Mouse (Mus musculus): ENCODE measurements at regions not wholly inside any gene's neighbourhood (a gene's known extent, or its start where the extent isn't known, plus 50 kb on each side); places are given as distances from the start of the nearest gene placed in this dataset.

DNA sequence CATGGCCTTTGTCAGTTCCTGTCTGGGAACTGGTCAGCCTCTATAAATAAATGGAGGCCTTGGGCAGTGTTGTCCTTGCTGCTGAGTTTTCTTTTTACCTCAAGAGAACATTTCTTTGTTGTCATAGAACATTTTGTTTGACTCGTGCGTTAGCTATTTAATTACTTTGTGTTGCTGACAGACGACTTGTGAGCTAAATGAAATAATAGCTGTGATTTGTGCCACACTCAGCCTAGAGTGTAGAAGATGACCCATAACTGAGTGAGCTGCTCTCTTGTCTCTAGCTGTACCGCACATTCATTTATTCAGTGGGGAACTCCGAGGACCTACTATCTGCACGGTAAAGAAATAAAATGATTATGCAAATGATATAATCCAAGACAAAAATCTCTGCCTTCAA, 263.1 kb upstream of the Atp2b1 start:
- no peak overlapping the region for H3K9ac ChIP-seq
- H3K9me3 ChIP-seq: no peaks in the 10 kb centered on the region
- H3K4me3 ChIP-seq: no peak overlapping the region
- no peak overlapping the region for H3K4me2 ChIP-seq (replicated peaks)
- no peaks in the 10 kb centered on the region for H3K36me3 ChIP-seq
- no peaks in the 10 kb centered on the region for H3K4me1 ChIP-seq
- no peaks in the 10 kb centered on the region for H3K27me3 ChIP-seq
- no peak overlapping the region for H3K27ac ChIP-seq
- WGBS: 88% methylated on average over 6 of the region's 6 CpGs
- no peak for ATAC-seq (ENCODE audit: low FRiP score, low read depth)

DNA sequence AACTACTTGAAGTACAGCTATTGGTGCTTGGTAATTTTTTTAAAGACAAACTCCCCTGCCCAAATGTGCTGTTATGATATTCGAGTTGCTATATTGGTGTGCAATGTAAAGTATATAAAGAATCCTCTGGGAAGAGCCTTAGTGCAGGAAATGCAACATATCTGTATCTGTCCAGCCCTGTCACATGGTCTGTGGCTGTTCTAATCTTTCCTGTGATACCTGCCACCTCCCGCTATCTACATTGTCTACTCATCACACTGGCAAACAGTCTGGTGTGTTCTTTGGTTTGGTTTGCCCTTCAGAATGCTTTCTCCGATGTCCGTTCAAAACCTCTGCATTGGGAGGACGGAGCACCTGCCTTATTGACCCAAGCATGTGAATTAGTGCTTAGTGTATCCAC, 262.6 kb upstream of the Atp2b1 start:
- Histone ChIP-seq H3K27ac (no peak overlapping the region), H3K4me1 (no peaks in the 10 kb centered on the region), H3K9me3 (no peaks in the 10 kb centered on the region), H3K9ac (no peak overlapping the region), H3K4me2 (replicated peaks) (no peak overlapping the region), H3K36me3 (no peaks in the 10 kb centered on the region), H3K4me3 (no peak overlapping the region), H3K27me3 (no peaks in the 10 kb centered on the region)
- WGBS: 94% methylated on average over 5 of the region's 5 CpGs
- ATAC-seq (ENCODE audit: low FRiP score, low read depth): no peak

DNA sequence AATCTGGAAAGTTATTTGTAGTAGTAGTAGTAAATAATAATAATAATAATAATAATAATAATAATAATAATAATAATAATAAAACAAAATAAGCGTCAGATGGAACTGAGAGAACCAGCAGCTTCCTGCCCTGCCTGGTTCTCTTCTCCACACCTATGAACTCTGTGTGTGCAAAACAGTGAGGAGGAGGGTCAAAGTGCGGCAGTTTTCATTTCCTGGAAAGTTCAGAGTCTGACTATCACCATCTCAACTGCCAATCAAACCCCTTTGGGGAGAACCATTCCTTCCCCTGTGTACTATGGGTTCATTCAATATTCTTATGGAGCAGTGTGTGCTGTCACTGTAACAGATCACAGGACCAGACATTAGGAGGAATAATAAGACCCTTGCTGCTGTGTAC, 262.1 kb upstream of the Atp2b1 start:
- Histone ChIP-seq H3K36me3 (no peaks in the 10 kb centered on the region), H3K4me3 (no peak overlapping the region), H3K9ac (no peak overlapping the region), H3K4me1 (no peaks in the 10 kb centered on the region), H3K27ac (no peak overlapping the region), H3K9me3 (no peaks in the 10 kb centered on the region), H3K4me2 (replicated peaks) (no peak overlapping the region), H3K27me3 (no peaks in the 10 kb centered on the region)
- WGBS: 91% methylated on average over 2 of the region's 2 CpGs
- ATAC-seq (ENCODE audit: low FRiP score, low read depth): no peak

DNA sequence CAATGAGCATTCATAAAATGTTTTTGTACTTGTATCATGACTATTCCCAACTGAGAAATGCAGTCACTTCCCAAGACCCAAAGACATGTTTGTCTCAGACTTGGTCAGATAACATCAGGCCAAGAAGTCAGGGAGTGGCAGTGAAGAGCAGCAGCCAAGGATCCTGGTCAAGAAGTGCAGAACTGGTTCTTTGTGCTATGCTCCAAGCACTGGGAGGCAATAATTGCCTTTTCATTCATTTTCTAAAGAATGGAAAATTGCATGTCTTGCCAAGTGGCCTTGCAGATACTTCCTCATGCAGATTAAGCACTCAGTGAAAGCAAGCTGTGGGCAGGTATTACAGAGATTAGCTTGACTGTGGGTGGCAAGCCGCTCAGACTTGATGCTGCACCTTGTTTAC, 253.5 kb upstream of the Atp2b1 start:
- no peak for ATAC-seq (ENCODE audit: low FRiP score, low read depth)
- H3K36me3 ChIP-seq: no peaks in the 10 kb centered on the region
- WGBS: 54% methylated on average over 1 of the region's 1 CpGs
- no peak overlapping the region for H3K4me2 ChIP-seq (replicated peaks)
- no peaks in the 10 kb centered on the region for H3K27me3 ChIP-seq
- H3K9ac ChIP-seq: no peak overlapping the region
- no peaks in the 10 kb centered on the region for H3K9me3 ChIP-seq
- H3K27ac ChIP-seq: no peak overlapping the region
- no peaks in the 10 kb centered on the region for H3K4me1 ChIP-seq
- H3K4me3 ChIP-seq: no peak overlapping the region

DNA sequence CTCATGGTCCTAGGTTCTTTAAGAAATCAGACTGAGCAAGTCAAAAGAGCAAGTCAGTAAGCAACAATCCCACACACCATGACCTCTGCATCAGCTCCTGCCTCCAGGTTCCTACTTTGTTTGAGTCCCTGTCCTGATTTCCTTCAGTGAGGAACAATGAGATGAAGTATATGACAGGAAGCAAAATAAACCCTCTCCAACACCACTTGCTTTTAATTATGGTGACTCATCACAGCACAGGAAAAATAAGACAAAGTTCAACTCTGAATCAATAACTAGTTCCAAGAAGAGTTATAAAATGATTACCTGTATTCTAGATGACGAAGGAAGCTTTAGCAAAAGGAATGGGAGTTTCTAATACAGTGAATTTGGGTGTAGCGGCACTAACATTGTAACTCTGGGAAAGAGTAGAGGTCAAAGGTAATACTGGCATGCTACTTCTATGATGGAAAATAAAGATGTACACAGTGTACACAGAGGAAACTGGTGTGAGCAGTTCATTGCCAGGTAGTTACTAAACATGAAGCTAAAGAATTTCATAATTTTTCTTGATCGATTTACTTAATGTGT, 248.2 kb upstream of the Atp2b1 start:
- H3K4me3 ChIP-seq: no peak overlapping the region
- ATAC-seq (ENCODE audit: low FRiP score, low read depth): no peak
- H3K4me1 ChIP-seq: no peaks in the 10 kb centered on the region
- H3K27ac ChIP-seq: no peak overlapping the region
- WGBS: 88% methylated on average over 3 of the region's 3 CpGs
- no peak overlapping the region for H3K4me2 ChIP-seq (replicated peaks)
- H3K9ac ChIP-seq: no peak overlapping the region
- no peaks in the 10 kb centered on the region for H3K36me3 ChIP-seq
- H3K9me3 ChIP-seq: no peaks in the 10 kb centered on the region
- H3K27me3 ChIP-seq: no peaks in the 10 kb centered on the region

DNA sequence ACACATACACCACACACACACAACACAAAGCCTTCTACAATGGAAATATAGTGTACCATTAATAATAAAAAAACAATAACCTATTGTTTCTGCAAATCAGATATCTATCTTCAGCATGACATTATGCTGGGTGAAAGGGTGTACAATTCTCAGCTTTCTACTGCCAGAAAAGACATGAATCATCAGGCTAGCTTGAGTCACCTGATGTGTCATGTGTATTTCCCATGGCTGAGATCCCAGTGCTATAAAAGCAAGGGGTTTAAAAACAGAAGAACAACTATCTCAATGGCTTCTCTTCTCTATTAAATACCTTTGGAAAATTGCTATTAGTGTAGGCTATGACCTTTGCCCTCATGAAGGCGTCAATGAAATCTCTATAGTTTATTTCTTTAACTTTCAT, 246.5 kb upstream of the Atp2b1 start:
- H3K9ac ChIP-seq: no peak overlapping the region
- H3K36me3 ChIP-seq: no peaks in the 10 kb centered on the region
- H3K27me3 ChIP-seq: no peaks in the 10 kb centered on the region
- 79% methylated on average over 1 of the region's 1 CpGs for WGBS
- H3K27ac ChIP-seq: no peak overlapping the region
- no peak for ATAC-seq (ENCODE audit: low FRiP score, low read depth)
- H3K4me2 ChIP-seq (replicated peaks): no peak overlapping the region
- no peak overlapping the region for H3K4me3 ChIP-seq
- H3K4me1 ChIP-seq: no peaks in the 10 kb centered on the region
- no peaks in the 10 kb centered on the region for H3K9me3 ChIP-seq

DNA sequence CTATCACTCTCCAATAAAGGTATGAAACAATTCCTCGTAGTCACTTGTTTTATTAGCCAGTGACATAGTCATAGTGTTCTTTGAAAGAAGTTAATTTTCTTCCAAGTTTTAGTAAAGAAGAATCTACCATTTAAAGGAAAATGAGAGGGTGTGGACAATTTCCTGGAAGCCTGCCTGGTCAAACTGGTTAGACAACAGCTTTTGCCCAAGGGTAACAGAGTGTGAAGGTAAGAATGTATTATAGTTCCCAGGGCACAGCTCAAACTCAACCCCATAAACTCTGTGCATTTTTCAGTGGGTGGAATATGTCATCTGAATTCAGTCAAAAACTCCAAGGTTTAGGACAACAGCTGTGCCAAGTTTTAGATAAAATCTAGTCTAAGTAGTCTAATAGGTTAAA, 240.1 kb upstream of the Atp2b1 start:
- ATAC-seq (ENCODE audit: low FRiP score, low read depth): no peak
- Histone ChIP-seq H3K4me1 (peaks cover 4% of the 10 kb centered on the region), H3K4me2 (replicated peaks) (no peak overlapping the region), H3K27me3 (no peaks in the 10 kb centered on the region), H3K27ac (no peak overlapping the region), H3K4me3 (no peak overlapping the region), H3K9me3 (no peaks in the 10 kb centered on the region), H3K9ac (no peak overlapping the region), H3K36me3 (no peaks in the 10 kb centered on the region)
- 74% methylated on average over 1 of the region's 1 CpGs for WGBS

DNA sequence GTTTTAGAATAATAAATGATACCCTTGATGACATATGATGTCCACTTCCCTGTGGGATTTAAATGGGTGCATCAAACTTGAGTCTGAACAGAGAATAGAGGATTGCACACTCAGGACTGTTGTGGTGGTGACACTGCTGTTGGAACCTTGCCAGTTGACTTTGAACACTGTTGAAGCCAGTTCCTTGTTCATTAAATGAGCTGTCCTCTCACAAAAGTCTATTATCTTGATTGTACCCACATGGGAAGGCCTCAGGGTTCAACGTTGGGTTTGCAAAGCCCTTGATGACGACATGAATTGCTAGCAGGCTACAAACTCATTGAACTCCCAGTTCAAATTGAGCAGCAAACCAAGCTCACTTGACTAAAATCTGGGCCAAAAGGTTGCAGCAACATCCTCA, 237.3 kb upstream of the Atp2b1 start:
- Histone ChIP-seq H3K4me2 (replicated peaks) (no peak overlapping the region), H3K27ac (no peak overlapping the region), H3K9me3 (no peaks in the 10 kb centered on the region), H3K36me3 (no peaks in the 10 kb centered on the region), H3K4me1 (peaks cover 4% of the 10 kb centered on the region), H3K4me3 (no peak overlapping the region), H3K27me3 (no peaks in the 10 kb centered on the region), H3K9ac (no peak overlapping the region)
- WGBS: 57% methylated on average over 2 of the region's 2 CpGs
- no peak for ATAC-seq (ENCODE audit: low FRiP score, low read depth)

DNA sequence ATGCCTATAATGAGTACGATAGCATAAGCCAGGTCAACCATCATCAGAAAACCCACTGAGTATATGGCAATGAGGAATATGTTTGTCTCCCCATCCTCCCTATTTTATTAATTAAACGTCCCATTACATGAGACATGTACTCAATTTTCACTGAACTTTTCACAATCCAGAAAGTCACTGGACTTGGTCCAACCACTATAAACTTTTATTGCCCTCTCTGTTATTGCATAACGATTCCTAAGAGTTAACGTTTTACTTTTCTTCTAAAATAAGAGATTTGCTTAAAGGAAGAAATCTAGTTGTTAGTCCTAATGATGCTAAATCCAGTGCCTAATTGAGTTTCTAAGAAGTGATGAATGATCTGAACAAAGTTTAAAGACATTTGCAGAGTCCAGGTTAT, 236.0 kb upstream of the Atp2b1 start:
- no peaks in the 10 kb centered on the region for H3K36me3 ChIP-seq
- ATAC-seq (ENCODE audit: low FRiP score, low read depth): no peak
- H3K4me2 ChIP-seq (replicated peaks): no peak overlapping the region
- H3K9ac ChIP-seq: no peak overlapping the region
- H3K27ac ChIP-seq: no peak overlapping the region
- H3K4me1 ChIP-seq: peaks cover 4% of the 10 kb centered on the region
- H3K27me3 ChIP-seq: no peaks in the 10 kb centered on the region
- no peaks in the 10 kb centered on the region for H3K9me3 ChIP-seq
- 23% methylated on average over 4 of the region's 4 CpGs for WGBS
- H3K4me3 ChIP-seq: no peak overlapping the region

DNA sequence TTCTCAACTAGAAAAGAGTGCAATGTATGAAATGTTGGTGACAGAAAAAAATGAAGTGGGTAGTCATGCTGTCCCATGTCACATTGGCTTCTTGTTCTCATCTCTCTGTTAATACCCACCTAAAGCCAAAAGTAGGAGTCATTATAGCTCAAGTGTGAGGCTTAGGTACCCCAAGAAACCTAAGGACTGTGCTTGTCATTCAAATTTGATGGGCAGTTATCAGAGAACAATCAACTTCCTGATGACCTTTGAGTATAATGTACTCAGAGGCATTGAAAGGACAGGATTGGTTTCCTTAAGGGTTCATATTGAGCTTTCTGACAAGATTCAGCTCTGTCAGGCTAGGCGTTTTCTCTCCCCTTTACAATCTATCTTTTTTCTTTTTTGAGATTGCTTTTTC, 231.8 kb upstream of the Atp2b1 start:
- H3K4me2 ChIP-seq (replicated peaks): no peak overlapping the region
- 87% methylated on average over 1 of the region's 1 CpGs for WGBS
- no peak for ATAC-seq (ENCODE audit: low FRiP score, low read depth)
- H3K27me3 ChIP-seq: no peaks in the 10 kb centered on the region
- H3K9me3 ChIP-seq: no peaks in the 10 kb centered on the region
- peaks cover 22% of the 10 kb centered on the region for H3K4me1 ChIP-seq
- H3K4me3 ChIP-seq: no peak overlapping the region
- no peak overlapping the region for H3K9ac ChIP-seq
- no peaks in the 10 kb centered on the region for H3K36me3 ChIP-seq
- no peak overlapping the region for H3K27ac ChIP-seq

DNA sequence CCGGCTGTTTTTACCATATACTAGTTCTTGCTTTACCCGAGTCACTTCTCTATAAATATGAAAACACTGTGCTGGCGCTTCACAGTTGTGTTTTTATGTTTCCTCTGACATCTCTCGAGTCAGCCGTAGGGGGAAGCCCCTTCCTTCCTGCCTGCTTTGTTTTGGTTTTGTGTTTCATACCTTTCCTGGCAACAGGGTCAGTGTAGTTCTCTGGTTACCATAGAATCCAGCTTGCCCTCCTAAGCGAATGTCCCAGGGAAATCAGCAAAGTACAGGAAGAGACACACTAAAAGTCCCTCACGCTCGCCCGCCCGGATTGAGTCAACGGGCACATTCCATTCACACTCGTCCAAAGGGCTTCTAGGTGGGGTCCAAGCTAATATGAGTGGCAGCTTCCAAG, 230.0 kb upstream of the Atp2b1 start:
- H3K27me3 ChIP-seq: no peaks in the 10 kb centered on the region
- H3K36me3 ChIP-seq: no peaks in the 10 kb centered on the region
- peaks cover 18% of the 10 kb centered on the region for H3K4me1 ChIP-seq
- H3K27ac ChIP-seq: peak overlapping the region; percentile 67; the same call in 1 of the 2 replicates
- no peak overlapping the region for H3K9ac ChIP-seq
- peak overlapping the region; percentile 8 for H3K4me3 ChIP-seq
- peak; percentile 86 for ATAC-seq (ENCODE audit: low FRiP score, low read depth)
- H3K9me3 ChIP-seq: no peaks in the 10 kb centered on the region
- WGBS: 8% methylated on average over 12 of the region's 12 CpGs
- peak overlapping the region; percentile 57 for H3K4me2 ChIP-seq (replicated peaks)

DNA sequence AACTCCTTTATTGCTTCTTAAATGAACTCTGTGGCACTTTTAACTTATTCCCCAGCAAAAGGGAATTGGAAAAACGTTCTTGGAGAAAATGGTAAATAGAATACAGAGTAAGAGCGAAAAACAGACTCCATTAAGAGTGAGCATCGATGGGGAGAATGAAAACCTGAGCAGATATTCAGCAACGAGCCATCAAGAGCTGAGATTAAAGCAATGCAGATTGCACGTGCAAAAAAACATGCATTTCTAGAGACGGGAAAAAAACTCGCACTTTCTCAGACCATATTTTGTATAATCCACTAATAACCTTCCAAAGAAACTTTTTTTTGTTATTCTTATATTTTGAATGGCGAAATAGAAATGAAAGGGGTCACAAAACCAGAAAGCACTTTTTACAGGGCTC, 229.5 kb upstream of the Atp2b1 start:
- H3K9ac ChIP-seq: no peak overlapping the region
- 51% methylated on average over 8 of the region's 8 CpGs for WGBS
- ATAC-seq (ENCODE audit: low FRiP score, low read depth): no peak
- H3K4me2 ChIP-seq (replicated peaks): peak overlapping the region; percentile 57
- peaks cover 18% of the 10 kb centered on the region for H3K4me1 ChIP-seq
- no peaks in the 10 kb centered on the region for H3K9me3 ChIP-seq
- H3K27me3 ChIP-seq: no peaks in the 10 kb centered on the region
- no peaks in the 10 kb centered on the region for H3K36me3 ChIP-seq
- no peak overlapping the region for H3K27ac ChIP-seq
- no peak overlapping the region for H3K4me3 ChIP-seq

DNA sequence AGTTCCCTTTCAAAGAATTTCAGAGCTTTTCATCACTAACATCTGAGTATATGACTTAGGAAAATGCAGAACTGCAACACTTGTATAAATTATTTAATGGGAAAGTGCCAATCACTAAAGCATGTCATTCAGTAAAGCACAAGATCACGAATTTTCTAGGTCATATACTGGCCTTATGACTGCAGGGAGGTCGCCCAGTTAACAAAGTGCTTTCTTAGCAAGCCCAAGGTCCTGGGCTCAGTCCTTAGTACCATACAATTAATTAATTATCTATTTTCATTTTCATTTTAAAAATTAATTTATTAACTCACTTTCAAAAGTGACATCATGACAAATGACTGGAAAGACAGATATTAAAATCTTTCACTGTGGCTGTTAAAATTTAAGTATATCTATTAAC, 228.5 kb upstream of the Atp2b1 start:
- Histone ChIP-seq H3K4me2 (replicated peaks) (no peak overlapping the region), H3K27me3 (no peaks in the 10 kb centered on the region), H3K27ac (no peak overlapping the region), H3K36me3 (no peaks in the 10 kb centered on the region), H3K4me3 (no peak overlapping the region), H3K9me3 (no peaks in the 10 kb centered on the region), H3K4me1 (peaks cover 18% of the 10 kb centered on the region), H3K9ac (no peak overlapping the region)
- WGBS: 72% methylated on average over 2 of the region's 2 CpGs
- ATAC-seq (ENCODE audit: low FRiP score, low read depth): no peak

Measured in limb, embryonic 13.5 days (tissue).